ENCODE assay signal across 10 mouse cellular contexts in genomic region chr5:131850632-131851335, GRCm38 (mm10).
DNase-seq lines count a peak whose midpoint lies in the region; ATAC-seq and TF ChIP-seq lines count a peak whose summit lies in the region.
"Had no signal": no experiment of that assay in that cellular context is flagged by ENCODE, and none has a peak within 500 bp of the region (broad histone marks: within the 10 kb centered on the region; RNA-seq: fewer than 3 reads in every experiment).

No protein-coding gene starts in this region.

- no peak overlapping the region for H3K4me2 ChIP-seq in embryonic facial prominence, embryonic 12.5 days (replicated peaks)
- no peak overlapping the region for H3K4me2 ChIP-seq in midbrain, embryonic 11.5 days
- no peak overlapping the region for H3K4me2 ChIP-seq in midbrain, postnatal 0 days (ENCODE audit: low read depth, low read length, poor library complexity, severe bottlenecking)
- no peak overlapping the region for H3K4me2 ChIP-seq in neural tube, embryonic 14.5 days (ENCODE audit: low read depth, low read length)

- no peaks in the 10 kb centered on the region for H3K9me3 ChIP-seq in embryonic facial prominence, embryonic 12.5 days
- no peaks in the 10 kb centered on the region for H3K9me3 ChIP-seq in embryonic facial prominence, embryonic 10.5 days
- H3K9me3 ChIP-seq in midbrain, embryonic 11.5 days (ENCODE audit: control insufficient read depth, low read length): no peaks in the 10 kb centered on the region
- H3K9me3 ChIP-seq in midbrain, postnatal 0 days (ENCODE audit: low read length): no peaks in the 10 kb centered on the region
- no peaks in the 10 kb centered on the region for H3K9me3 ChIP-seq in neural tube, embryonic 14.5 days (ENCODE audit: control insufficient read depth, low read length)
- no peaks in the 10 kb centered on the region for H3K9me3 ChIP-seq in midbrain, embryonic 10.5 days (replicated peaks)

- H3K27me3 ChIP-seq in embryonic facial prominence, embryonic 12.5 days: 0 out of 2 replicates have a peak, but pooled peaks cover 6% of the 10 kb centered on the region
- H3K27me3 ChIP-seq in embryonic facial prominence, embryonic 10.5 days (replicated peaks; ENCODE audit: low read depth, poor library complexity, severe bottlenecking): peaks cover 75% of the 10 kb centered on the region
- H3K27me3 ChIP-seq in midbrain, embryonic 11.5 days (ENCODE audit: control insufficient read depth, insufficient read depth, low read length): no peaks in the 10 kb centered on the region
- no peaks in the 10 kb centered on the region for H3K27me3 ChIP-seq in midbrain, postnatal 0 days (ENCODE audit: insufficient read depth, low read length)
- H3K27me3 ChIP-seq in neural tube, embryonic 14.5 days (ENCODE audit: control insufficient read depth, insufficient read depth, low read length): no peaks in the 10 kb centered on the region
- peaks cover 52% of the 10 kb centered on the region for H3K27me3 ChIP-seq in midbrain, embryonic 10.5 days (ENCODE audit: low read depth, poor library complexity, severe bottlenecking)

- DNase-seq in embryonic facial prominence, embryonic 10.5 days (ENCODE audit: low spot score): no peak
- peak; percentile 62 for DNase-seq in midbrain, embryonic 11.5 days (ENCODE audit: low spot score, missing footprints)
- no peak for DNase-seq in midbrain, postnatal 0 days (ENCODE audit: low spot score)
- DNase-seq in kidney, adult 8-10 months: peak; percentile 12 to 13
- no peak for DNase-seq in urinary bladder, postnatal 4 days (ENCODE audit: low spot score in 2 of 2)
- DNase-seq in midbrain, embryonic 10.5 days (ENCODE audit: low spot score): no peak
- DNase-seq: cerebellum, adult 8-10 months; lung, postnatal 10 days had no signal

- 33% methylated on average over 8 of the region's 8 CpGs for WGBS in embryonic facial prominence, embryonic 12.5 days
- WGBS in embryonic facial prominence, embryonic 10.5 days: 52% methylated on average over 8 of the region's 8 CpGs
- 75% methylated on average over 8 of the region's 8 CpGs for WGBS in midbrain, embryonic 11.5 days
- 68% methylated on average over 8 of the region's 8 CpGs for WGBS in midbrain, postnatal 0 days
- WGBS in neural tube, embryonic 14.5 days: 47% methylated on average over 8 of the region's 8 CpGs
- WGBS in midbrain, embryonic 10.5 days: 82% methylated on average over 8 of the region's 8 CpGs

- H3K36me3 ChIP-seq in embryonic facial prominence, embryonic 12.5 days: no peaks in the 10 kb centered on the region; the same call in 1 of the 2 replicates
- no peaks in the 10 kb centered on the region for H3K36me3 ChIP-seq in embryonic facial prominence, embryonic 10.5 days (replicated peaks)
- H3K36me3 ChIP-seq in midbrain, embryonic 11.5 days (ENCODE audit: control insufficient read depth, insufficient read depth, low read length): no peaks in the 10 kb centered on the region
- no peaks in the 10 kb centered on the region for H3K36me3 ChIP-seq in midbrain, postnatal 0 days (ENCODE audit: insufficient read depth, low read length)
- no peaks in the 10 kb centered on the region for H3K36me3 ChIP-seq in neural tube, embryonic 14.5 days (ENCODE audit: control insufficient read depth, insufficient read depth, low read length)
- no peaks in the 10 kb centered on the region for H3K36me3 ChIP-seq in midbrain, embryonic 10.5 days

- no peak overlapping the region for H3K4me3 ChIP-seq in embryonic facial prominence, embryonic 12.5 days
- H3K4me3 ChIP-seq in embryonic facial prominence, embryonic 10.5 days: no peak overlapping the region
- H3K4me3 ChIP-seq in midbrain, embryonic 11.5 days (ENCODE audit: low read depth, low read length): no peak overlapping the region
- no peak overlapping the region for H3K4me3 ChIP-seq in midbrain, postnatal 0 days (ENCODE audit: low read depth, low read length)
- H3K4me3 ChIP-seq in neural tube, embryonic 14.5 days (ENCODE audit: low read depth, low read length): no peak overlapping the region
- no peak overlapping the region for H3K4me3 ChIP-seq in midbrain, embryonic 10.5 days

- peak overlapping the region; percentile 57 for H3K27ac ChIP-seq in embryonic facial prominence, embryonic 12.5 days
- H3K27ac ChIP-seq in embryonic facial prominence, embryonic 10.5 days (replicated peaks): no peak overlapping the region
- H3K27ac ChIP-seq in midbrain, embryonic 11.5 days (ENCODE audit: low read depth, low read length): no peak overlapping the region
- no peak overlapping the region for H3K27ac ChIP-seq in midbrain, postnatal 0 days (ENCODE audit: low read depth, low read length)
- 0 out of 2 replicates have a peak overlapping the region, but pooled peaks have one; percentile 29 for H3K27ac ChIP-seq in neural tube, embryonic 14.5 days (ENCODE audit: low read depth, low read length)
- no peak overlapping the region for H3K27ac ChIP-seq in midbrain, embryonic 10.5 days (replicated peaks)

- H3K9ac ChIP-seq in embryonic facial prominence, embryonic 12.5 days: no peak overlapping the region
- H3K9ac ChIP-seq in midbrain, embryonic 11.5 days (ENCODE audit: low read length): no peak overlapping the region
- no peak overlapping the region for H3K9ac ChIP-seq in midbrain, postnatal 0 days (replicated peaks; ENCODE audit: low read length, poor library complexity, severe bottlenecking)
- no peak overlapping the region for H3K9ac ChIP-seq in neural tube, embryonic 14.5 days (replicated peaks; ENCODE audit: low read depth, low read length)

- ATAC-seq in embryonic facial prominence, embryonic 12.5 days (ENCODE audit: insufficient number of reproducible peaks, insufficient read depth, low FRiP score, low TSS enrichment): no peak
- ATAC-seq in midbrain, embryonic 11.5 days (ENCODE audit: low FRiP score): no peak
- no peak for ATAC-seq in midbrain, postnatal 0 days (ENCODE audit: low FRiP score)
- ATAC-seq in neural tube, embryonic 14.5 days (ENCODE audit: low read depth): no peak

- peaks cover 31% of the 10 kb centered on the region for H3K4me1 ChIP-seq in embryonic facial prominence, embryonic 12.5 days
- H3K4me1 ChIP-seq in embryonic facial prominence, embryonic 10.5 days: peaks cover 45% of the 10 kb centered on the region
- H3K4me1 ChIP-seq in midbrain, embryonic 11.5 days (ENCODE audit: control insufficient read depth, insufficient read depth, low read length): 0 out of 2 replicates have a peak, but pooled peaks cover 4% of the 10 kb centered on the region
- peaks cover 8% of the 10 kb centered on the region for H3K4me1 ChIP-seq in midbrain, postnatal 0 days (ENCODE audit: insufficient read depth, low read length)
- H3K4me1 ChIP-seq in neural tube, embryonic 14.5 days (ENCODE audit: control insufficient read depth, insufficient read depth, low read length): peaks cover 31% of the 10 kb centered on the region
- peaks cover 40% of the 10 kb centered on the region for H3K4me1 ChIP-seq in midbrain, embryonic 10.5 days

- TF ChIP-seq CTCF in midbrain, postnatal 0 days (IDR thresholded peaks at IDR 0.05): no peak

Comparison
In these comparisons a context has a peak if more than half of its experiments do, and no peak if none do; other contexts are left out.
1. H3K27ac ChIP-seq: peak in embryonic facial prominence, embryonic 12.5 days (single experiment) and neural tube, embryonic 14.5 days (single experiment); none in embryonic facial prominence, embryonic 10.5 days (single experiment), midbrain, embryonic 11.5 days (single experiment), midbrain, postnatal 0 days (single experiment) and midbrain, embryonic 10.5 days (single experiment).
2. DNase-seq: peak in midbrain, embryonic 11.5 days (single experiment) and kidney, adult 8-10 months (2 of 2); none in embryonic facial prominence, embryonic 10.5 days (single experiment), midbrain, postnatal 0 days (single experiment), urinary bladder, postnatal 4 days (0 of 2) and midbrain, embryonic 10.5 days (single experiment).